Mouse (Mus musculus): Measurements from ENCODE around the gene Cdc42ep1.
A peak's percentile ranks its signal among the peaks of the same experiment; 100 is the strongest.

Gene Cdc42ep1

GRCm38 (mm10) chr15:78850059-78850824 lies 7.8 kb downstream of the Cdc42ep1 start:
- H3K27me3 ChIP-seq (ENCODE audit: control insufficient read depth, insufficient read depth, low read length, poor library complexity, severe bottlenecking), result 0 out of 2 replicates have a peak, but pooled peaks cover 1% of the 10 kb centered on the region
- no peak for DNase-seq (ENCODE audit: low read depth, low spot score)
- no peaks in the 10 kb centered on the region for H3K36me3 ChIP-seq (ENCODE audit: control insufficient read depth, insufficient read depth, low read length, poor library complexity, severe bottlenecking)

GRCm38 (mm10) chr15:78850944-78851343 lies 8.5 kb downstream of the Cdc42ep1 start:
- H3K36me3 ChIP-seq (ENCODE audit: control insufficient read depth, insufficient read depth, low read length, poor library complexity, severe bottlenecking), result no peaks in the 10 kb centered on the region
- no peak for DNase-seq (ENCODE audit: low read depth, low spot score)
- H3K27me3 ChIP-seq (ENCODE audit: control insufficient read depth, insufficient read depth, low read length, poor library complexity, severe bottlenecking), result 0 out of 2 replicates have a peak, but pooled peaks cover 1% of the 10 kb centered on the region

DNA sequence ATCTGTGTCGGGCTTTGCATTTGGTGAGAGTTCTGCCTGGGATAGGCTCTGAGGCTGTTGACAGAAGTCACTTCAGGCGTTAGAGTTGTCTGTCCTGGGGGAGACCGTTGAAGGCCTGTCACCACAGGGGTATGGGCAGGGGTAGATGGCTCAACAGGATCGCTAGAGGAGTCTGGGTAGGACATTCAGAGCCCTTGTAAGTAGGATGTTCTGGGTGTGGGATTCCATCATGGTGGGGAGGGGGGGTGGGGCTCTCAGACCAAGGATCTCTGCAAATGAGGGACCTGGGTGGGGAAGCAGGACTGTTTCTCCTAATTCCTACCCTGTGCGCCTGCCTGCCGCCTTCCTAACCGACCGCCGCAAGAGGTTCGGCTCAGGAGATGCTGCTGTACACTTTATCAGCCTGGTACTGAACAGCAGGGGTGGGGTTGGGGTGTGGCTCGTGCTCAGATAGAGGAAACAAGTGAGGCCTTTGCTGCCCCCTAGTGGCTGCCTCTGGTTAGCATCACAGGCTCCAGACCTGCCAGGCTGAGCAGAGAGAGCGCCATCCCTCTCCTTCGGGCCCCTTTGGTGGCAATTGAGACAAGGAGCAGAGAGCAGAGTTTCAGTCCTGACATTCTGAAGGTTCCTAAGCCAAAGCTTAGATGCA lies 9.2 kb downstream of the Cdc42ep1 start:
- H3K36me3 ChIP-seq (ENCODE audit: control insufficient read depth, insufficient read depth, low read length, poor library complexity, severe bottlenecking), result no peaks in the 10 kb centered on the region
- DNase-seq (ENCODE audit: low read depth, low spot score), result peak; percentile 92

GRCm38 (mm10) chr15:78855303-78855965 lies 13.0 kb downstream of the Cdc42ep1 start, which contains the start of gene Lgals2:
Lgals2 (minus strand) TSS chr15:78855529.
- H3K27me3 ChIP-seq (ENCODE audit: control insufficient read depth, insufficient read depth, low read length, poor library complexity, severe bottlenecking), result 0 out of 2 replicates have a peak, but pooled peaks cover 1% of the 10 kb centered on the region
- DNase-seq (ENCODE audit: low read depth, low spot score), result no peak
- H3K36me3 ChIP-seq (ENCODE audit: control insufficient read depth, insufficient read depth, low read length, poor library complexity, severe bottlenecking), result no peaks in the 10 kb centered on the region

More for the DNA sequence above, 9.2 kb downstream of the Cdc42ep1 start:
- 0 out of 2 replicates have a peak, but pooled peaks cover 1% of the 10 kb centered on the region for H3K27me3 ChIP-seq (ENCODE audit: control insufficient read depth, insufficient read depth, low read length, poor library complexity, severe bottlenecking)

- Histone ChIP-seq H3K36me3 (ENCODE audit: control insufficient read depth, insufficient read depth, low read length, poor library complexity, severe bottlenecking) (no peaks in the 10 kb centered on the region), H3K27me3 (ENCODE audit: control insufficient read depth, insufficient read depth, low read length, poor library complexity, severe bottlenecking) (0 out of 2 replicates have a peak, but pooled peaks cover 1% of the 10 kb centered on the region)
- DNase-seq (ENCODE audit: low read depth, low spot score), result no peak
Measured at GRCm38 (mm10) chr15:78857009-78857408, 14.6 kb downstream of the Cdc42ep1 start.

DNA sequence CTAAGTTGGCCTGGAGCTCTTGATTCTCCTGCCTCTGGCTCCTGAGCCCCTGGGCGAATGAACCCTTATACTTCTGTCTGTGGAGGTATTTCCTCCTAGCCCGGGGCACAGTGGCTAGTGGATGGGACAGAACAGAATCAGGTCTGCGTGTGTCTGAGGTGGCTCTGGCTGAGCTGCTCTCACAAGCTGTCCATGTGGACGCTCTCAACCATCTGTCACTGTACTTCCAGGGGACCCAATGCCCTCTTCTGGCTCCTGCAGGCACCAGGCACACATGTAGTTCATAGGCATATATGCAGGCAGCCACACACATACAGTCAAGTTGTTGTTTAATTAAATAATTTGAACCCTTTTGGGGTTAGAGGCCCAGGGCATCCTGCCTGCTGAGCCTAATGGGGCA lies 16.9 kb downstream of the Cdc42ep1 start:
- no peak for DNase-seq (ENCODE audit: low read depth, low spot score)
- Histone ChIP-seq H3K27me3 (ENCODE audit: control insufficient read depth, insufficient read depth, low read length, poor library complexity, severe bottlenecking) (0 out of 2 replicates have a peak, but pooled peaks cover 1% of the 10 kb centered on the region), H3K36me3 (ENCODE audit: control insufficient read depth, insufficient read depth, low read length, poor library complexity, severe bottlenecking) (no peaks in the 10 kb centered on the region)

DNA sequence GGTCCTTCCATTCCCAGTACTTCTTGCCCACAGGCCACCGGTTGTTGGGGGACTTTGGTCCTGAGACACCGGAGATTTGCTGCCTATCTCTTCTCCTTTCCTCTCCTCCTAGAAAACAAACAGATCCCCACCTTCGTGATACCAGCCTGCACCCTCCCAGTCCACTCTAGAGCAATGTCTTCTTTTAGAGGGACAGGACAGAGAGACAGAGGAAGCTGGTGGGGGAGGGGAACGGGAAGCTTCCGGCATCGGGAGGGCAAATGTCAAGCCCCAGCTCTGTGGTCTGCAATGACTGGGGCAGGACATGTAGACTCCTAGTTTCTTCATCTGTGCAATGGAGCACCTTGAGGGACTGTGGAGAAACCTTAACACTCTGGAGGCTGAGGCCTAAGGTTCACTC lies 17.3 kb downstream of the Cdc42ep1 start:
- Histone ChIP-seq H3K36me3 (ENCODE audit: control insufficient read depth, insufficient read depth, low read length, poor library complexity, severe bottlenecking) (no peaks in the 10 kb centered on the region), H3K27me3 (ENCODE audit: control insufficient read depth, insufficient read depth, low read length, poor library complexity, severe bottlenecking) (no peaks in the 10 kb centered on the region)
- DNase-seq (ENCODE audit: low read depth, low spot score), result no peak

DNA sequence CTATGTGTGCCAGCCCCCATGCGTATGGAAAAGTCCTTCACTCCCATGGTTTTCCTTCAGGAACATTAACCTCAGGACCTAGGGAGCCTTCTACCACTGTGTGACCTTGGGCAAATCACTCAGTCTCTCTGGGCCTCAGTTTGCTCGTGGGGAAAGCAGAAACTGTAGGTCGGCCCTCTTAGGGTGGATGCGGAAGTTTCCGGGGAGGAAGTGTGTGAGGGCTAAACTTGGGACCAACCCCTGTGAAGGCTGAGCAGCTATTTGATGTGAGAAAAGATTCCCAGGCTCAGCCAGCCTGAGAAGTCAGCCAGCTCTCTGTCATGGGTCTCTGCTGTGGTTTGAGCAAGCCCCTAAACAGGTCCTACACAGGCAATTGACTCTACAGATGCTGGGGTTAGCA lies 19.9 kb downstream of the Cdc42ep1 start:
- no peak for DNase-seq (ENCODE audit: low read depth, low spot score)
- Histone ChIP-seq H3K27me3 (ENCODE audit: control insufficient read depth, insufficient read depth, low read length, poor library complexity, severe bottlenecking) (no peaks in the 10 kb centered on the region), H3K36me3 (ENCODE audit: control insufficient read depth, insufficient read depth, low read length, poor library complexity, severe bottlenecking) (no peaks in the 10 kb centered on the region)

GRCm38 (mm10) chr15:78863154-78863553 lies 20.7 kb downstream of the Cdc42ep1 start:
- no peak for DNase-seq (ENCODE audit: low read depth, low spot score)
- H3K27me3 ChIP-seq (ENCODE audit: control insufficient read depth, insufficient read depth, low read length, poor library complexity, severe bottlenecking), result no peaks in the 10 kb centered on the region

DNA sequence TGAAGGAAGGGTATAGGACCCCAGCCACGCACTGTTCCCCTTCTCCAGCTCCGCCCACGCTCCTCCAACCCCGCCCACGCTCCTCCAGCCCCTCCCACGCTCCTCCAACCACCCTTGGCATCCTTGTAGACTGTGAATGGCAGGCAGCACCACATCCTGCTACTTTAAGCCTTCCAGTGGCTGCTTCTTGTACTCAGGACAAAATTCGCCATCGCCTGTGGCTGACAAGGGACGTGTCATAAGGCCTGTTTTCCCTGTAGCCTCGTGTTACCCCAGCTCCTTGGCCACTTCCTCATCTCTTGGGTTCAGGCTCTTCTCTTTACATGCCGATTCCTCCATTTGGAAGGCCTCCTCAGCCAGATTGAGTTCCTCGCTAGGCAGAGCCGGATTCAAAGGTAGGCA lies 21.4 kb downstream of the Cdc42ep1 start:
- no peak for DNase-seq (ENCODE audit: low read depth, low spot score)
- Histone ChIP-seq H3K36me3 (ENCODE audit: control insufficient read depth, insufficient read depth, low read length, poor library complexity, severe bottlenecking) (no peaks in the 10 kb centered on the region), H3K27me3 (ENCODE audit: control insufficient read depth, insufficient read depth, low read length, poor library complexity, severe bottlenecking) (no peaks in the 10 kb centered on the region)

More at GRCm38 (mm10) chr15:78863154-78863553, 20.7 kb downstream of the Cdc42ep1 start:
- no peaks in the 10 kb centered on the region for H3K36me3 ChIP-seq (ENCODE audit: control insufficient read depth, insufficient read depth, low read length, poor library complexity, severe bottlenecking)

DNA sequence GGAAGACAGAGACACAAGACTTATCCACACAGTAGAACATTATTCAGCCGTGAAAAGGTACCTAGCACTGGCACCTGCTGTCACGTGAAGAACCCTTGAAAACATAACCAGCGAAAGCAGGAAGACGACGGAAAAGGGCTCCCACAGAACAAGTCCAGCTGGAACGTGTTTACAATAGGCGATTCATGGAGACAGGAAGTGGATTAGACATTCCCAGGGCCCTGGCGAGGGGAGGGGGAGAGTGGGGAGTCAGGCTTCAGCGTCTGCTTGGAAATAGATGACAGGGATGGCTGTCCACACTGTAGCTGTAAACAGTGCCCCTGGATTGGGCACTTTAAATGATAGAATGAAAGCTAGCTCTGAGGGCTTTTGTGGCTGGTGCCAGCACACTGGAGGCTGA lies 26.0 kb downstream of the Cdc42ep1 start:
- no peak for DNase-seq (ENCODE audit: low read depth, low spot score)
- Histone ChIP-seq H3K27me3 (ENCODE audit: control insufficient read depth, insufficient read depth, low read length, poor library complexity, severe bottlenecking) (no peaks in the 10 kb centered on the region), H3K36me3 (ENCODE audit: control insufficient read depth, insufficient read depth, low read length, poor library complexity, severe bottlenecking) (no peaks in the 10 kb centered on the region)

GRCm38 (mm10) chr15:78868826-78869233 lies 26.4 kb downstream of the Cdc42ep1 start:
- H3K27me3 ChIP-seq (ENCODE audit: control insufficient read depth, insufficient read depth, low read length, poor library complexity, severe bottlenecking), result no peaks in the 10 kb centered on the region
- no peaks in the 10 kb centered on the region for H3K36me3 ChIP-seq (ENCODE audit: control insufficient read depth, insufficient read depth, low read length, poor library complexity, severe bottlenecking)
- DNase-seq (ENCODE audit: low read depth, low spot score), result no peak

GRCm38 (mm10) chr15:78869775-78870174 lies 27.4 kb downstream of the Cdc42ep1 start:
- no peaks in the 10 kb centered on the region for H3K27me3 ChIP-seq (ENCODE audit: control insufficient read depth, insufficient read depth, low read length, poor library complexity, severe bottlenecking)
- no peaks in the 10 kb centered on the region for H3K36me3 ChIP-seq (ENCODE audit: control insufficient read depth, insufficient read depth, low read length, poor library complexity, severe bottlenecking)
- DNase-seq (ENCODE audit: low read depth, low spot score), result peak; percentile 81

DNA sequence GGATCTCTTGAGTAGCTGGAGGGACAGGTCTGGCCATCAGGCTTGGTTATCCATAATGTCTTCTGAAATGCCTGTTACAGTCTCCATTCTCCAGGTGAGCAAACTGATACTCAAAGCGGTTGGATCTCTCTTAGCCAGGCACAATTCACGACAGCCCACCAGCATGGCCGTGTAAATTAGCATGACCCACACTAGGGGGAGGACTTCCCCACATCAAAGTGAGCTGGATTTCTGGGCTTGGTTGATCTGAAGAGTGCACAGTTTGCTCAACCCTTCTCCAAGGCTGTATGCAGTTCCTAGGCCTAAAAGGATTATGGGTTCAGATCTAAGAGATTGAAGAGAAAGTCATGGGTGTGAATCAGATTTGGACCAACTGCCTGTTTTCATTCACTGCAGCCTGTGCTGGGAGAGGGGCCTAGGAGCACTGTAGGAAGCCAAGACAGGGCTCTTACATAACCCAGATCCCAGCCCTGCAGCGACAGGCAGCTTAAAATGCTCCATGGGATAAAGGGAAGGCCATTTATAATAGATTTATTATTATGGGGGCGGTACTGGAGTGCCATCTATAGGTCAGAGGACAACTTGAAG lies 29.7 kb downstream of the Cdc42ep1 start:
- no peak for DNase-seq (ENCODE audit: low read depth, low spot score)
- H3K36me3 ChIP-seq (ENCODE audit: control insufficient read depth, insufficient read depth, low read length, poor library complexity, severe bottlenecking), result no peaks in the 10 kb centered on the region
- no peaks in the 10 kb centered on the region for H3K27me3 ChIP-seq (ENCODE audit: control insufficient read depth, insufficient read depth, low read length, poor library complexity, severe bottlenecking)

Measured in splenic B cell, adult 2 months (primary cell).